Mouse (Mus musculus) lung, postnatal 0 days (tissue): ENCODE measurements around the gene Hist1h2bb.

Source experiments
- CTCF ChIP-seq: IDR thresholded peaks from 2 replicates; pipeline ENCODE4 v1.5.1; 2016; ENCODE audit warnings: antibody characterized with exemption, mild to moderate bottlenecking
- EP300 ChIP-seq: IDR thresholded peaks from 2 replicates; pipeline ENCODE4 v1.6.1; 2016; ENCODE audit warnings: antibody characterized with exemption, mild to moderate bottlenecking, control low read depth

GRCm38 (mm10) chr13:23750839-23751477, 4.4 kb downstream of the Hist1h2bb start, which contains the start of gene Hist1h2ab:
- TF ChIP-seq CTCF (0 out of 2 replicates have a peak, but pooled peaks have one; percentile 16), EP300 (peak; percentile 64)
